Mouse (Mus musculus): Measurements from ENCODE around the gene Mapt.

- TF ChIP-seq POLR2A (IDR thresholded peaks at IDR 0.05; ENCODE audit: low read depth, low read length), result no peak
- TF ChIP-seq CTCF (conservative IDR thresholded peaks at IDR 0.05; ENCODE audit: insufficient read depth, insufficient read length, low read depth, low read length), result no peak
Measured at GRCm38 (mm10) chr11:104223301-104223700, 7.9 kb upstream of the Mapt start.
